Mouse (Mus musculus) lung, postnatal 10 days (tissue): ENCODE measurements around the gene Ncapd3.

Source experiments
- DNase-seq: peaks from one replicate; pipeline ENCODE4 v3.0.0; 2021

The Ncapd3 gene

GRCm38 (mm10) chr9:27049492-27049891 lies 19.5 kb downstream of the Ncapd3 start:
- DNase-seq: no peak

GRCm38 (mm10) chr9:27058341-27058740 lies 28.4 kb downstream of the Ncapd3 start:
- DNase-seq: no peak

- DNase-seq: no peak
These were observed 40.9 kb downstream of the Ncapd3 start for GRCm38 (mm10) chr9:27070895-27071294.

- DNase-seq: no peak
These were observed 44.7 kb downstream of the Ncapd3 start for GRCm38 (mm10) chr9:27074677-27075076.

GRCm38 (mm10) chr9:27075812-27076211 lies 45.8 kb downstream of the Ncapd3 start:
- DNase-seq: no peak

- DNase-seq: no peak
These were observed 56.3 kb downstream of the Ncapd3 start for GRCm38 (mm10) chr9:27086256-27086655.

GRCm38 (mm10) chr9:27087402-27087801 lies 57.4 kb downstream of the Ncapd3 start:
- DNase-seq: no peak

GRCm38 (mm10) chr9:27090134-27090533 lies 60.2 kb downstream of the Ncapd3 start:
- DNase-seq: no peak

GRCm38 (mm10) chr9:27090801-27091775 lies 61.1 kb downstream of the Ncapd3 start:
- DNase-seq: no peak

GRCm38 (mm10) chr9:27092916-27093315 lies 62.9 kb downstream of the Ncapd3 start:
- DNase-seq: no peak

GRCm38 (mm10) chr9:27098092-27098491 lies 68.1 kb downstream of the Ncapd3 start:
- DNase-seq: peak; percentile 18

- no peak for DNase-seq
These were observed 68.6 kb downstream of the Ncapd3 start for GRCm38 (mm10) chr9:27098557-27098956.

GRCm38 (mm10) chr9:27099474-27099873 lies 69.5 kb downstream of the Ncapd3 start:
- DNase-seq: no peak

- no peak for DNase-seq
These were observed 71.5 kb downstream of the Ncapd3 start for GRCm38 (mm10) chr9:27101466-27101865.

GRCm38 (mm10) chr9:27106081-27106480 lies 76.1 kb downstream of the Ncapd3 start:
- DNase-seq: peak; percentile 52

- no peak for DNase-seq
These were observed 78.5 kb downstream of the Ncapd3 start for GRCm38 (mm10) chr9:27108451-27108850.

GRCm38 (mm10) chr9:27109533-27110514 lies 79.8 kb downstream of the Ncapd3 start:
- DNase-seq: peak; percentile 72

- DNase-seq: peak; percentile 17
These were observed 80.7 kb downstream of the Ncapd3 start for GRCm38 (mm10) chr9:27110681-27111080.

GRCm38 (mm10) chr9:27111756-27112155 lies 81.8 kb downstream of the Ncapd3 start:
- no peak for DNase-seq

- peak; percentile 12 for DNase-seq
These were observed 91.3 kb downstream of the Ncapd3 start for GRCm38 (mm10) chr9:27121254-27121653.

- no peak for DNase-seq
These were observed 92.1 kb downstream of the Ncapd3 start for GRCm38 (mm10) chr9:27122076-27122475.

- DNase-seq: no peak
These were observed 93.0 kb downstream of the Ncapd3 start for GRCm38 (mm10) chr9:27122963-27123362.

- DNase-seq: no peak
These were observed 94.0 kb downstream of the Ncapd3 start for GRCm38 (mm10) chr9:27123947-27124346.
